Mouse (Mus musculus) neural tube, embryonic 15.5 days (tissue): ENCODE measurements around the gene Tuba3a. TPM values are rescaled to one million over a fixed set of nuclear protein-coding genes. Genes with fewer than 3 reads are reported as not detected.

ENCODE experiments used
- ATAC-seq: fragments of 200-750 bp; cut with Nextera tagmentation; 2 replicates; pipeline ENCODE4 v1.8.0; 2017; ENCODE audit warnings: mild to moderate bottlenecking, moderate TSS enrichment, moderate library complexity; ENCODE audit not compliant: low FRiP score
- H3K27ac ChIP-seq: fragments of 300-500 bp; sonication (generic); replicated peaks from 2 replicates; pipeline ENCODE4 v1.5.1; 2015; ENCODE audit warnings: mild to moderate bottlenecking, inconsistent platforms
- H3K27me3 ChIP-seq: fragments of 300-500 bp; sonication (generic); replicated peaks from 2 replicates; pipeline ENCODE4 v1.6.1; 2015; ENCODE audit warnings: inconsistent platforms
- H3K36me3 ChIP-seq: fragments of 300-500 bp; sonication (generic); 2 replicates; pipeline ENCODE4 v1.6.1; 2015; ENCODE audit warnings: inconsistent platforms
- H3K4me1 ChIP-seq: fragments of 300-500 bp; sonication (generic); 2 replicates; pipeline ENCODE4 v1.6.1; 2015; ENCODE audit warnings: inconsistent platforms
- H3K4me2 ChIP-seq: fragments of 300-500 bp; sonication (generic); 2 replicates; pipeline ENCODE4 v1.6.1; 2015; ENCODE audit warnings: inconsistent platforms, mild to moderate bottlenecking, moderate library complexity
- H3K4me3 ChIP-seq: fragments of 300-500 bp; sonication (generic); replicated peaks from 2 replicates; pipeline ENCODE4 v1.5.1; 2015; ENCODE audit warnings: mild to moderate bottlenecking, inconsistent platforms
- H3K9ac ChIP-seq: fragments of 300-500 bp; sonication (generic); replicated peaks from 2 replicates; pipeline ENCODE4 v1.6.1; 2015; ENCODE audit warnings: mild to moderate bottlenecking, inconsistent platforms
- H3K9me3 ChIP-seq: fragments of 300-500 bp; sonication (generic); replicated peaks from 2 replicates; pipeline ENCODE4 v1.6.1; 2016; ENCODE audit warnings: inconsistent platforms
- WGBS: fragments of 180-500 bp; shearing (Covaris S2); methylation state at CpG from one replicate; pipeline ENCODE4 v1.1.7; 2015; ENCODE audit warnings: mixed read lengths; 5-methylcytosine and 5-hydroxymethylcytosine counted together
- microRNA-seq: library from miRNA; unstranded; fragments of <30 nt; microRNA quantifications from one replicate; pipeline ENCODE4, GENCODE M21; 2017
- polyA plus RNA-seq: library from polyadenylated mRNA; unstranded; fragments of >200 nt; fragmentation: Nextera tagmentation; extraction: Ambion mirVana; gene quantifications from 2 replicates; pipeline ENCODE4 v1.2.1, GENCODE M21; 2015

Gene Tuba3a
- polyA plus RNA-seq, 1 experiment from 2014 or later: not detected

DNA sequence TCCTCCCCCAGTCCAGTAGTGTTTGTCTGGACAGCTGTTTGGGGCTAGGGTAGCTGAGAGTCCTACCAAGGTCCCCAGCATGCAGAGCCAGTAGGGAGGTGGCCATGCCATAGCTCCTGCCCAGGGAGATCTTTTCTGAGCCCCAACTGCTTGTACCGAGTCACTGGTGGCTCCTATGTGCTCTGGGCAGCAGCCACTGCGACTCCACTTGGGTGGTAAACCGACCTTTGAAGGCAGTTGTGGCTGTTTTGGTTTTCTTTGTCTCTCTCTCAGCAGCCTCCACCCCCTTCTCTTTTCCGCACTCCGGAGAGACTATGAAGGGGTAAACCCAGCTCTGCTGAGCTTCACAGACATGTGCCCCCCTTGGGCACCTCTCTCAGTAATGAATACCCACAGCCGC is 49.1 kb downstream of the Tuba3a start, which contains the start of gene Cd27:
TSS of gene Cd27 (minus strand) at position 229 of the 400 bp plus-strand sequence.
- ATAC-seq: no peak

GRCm38 (mm10) chr6:125236341-125236740 is 49.5 kb downstream of the Tuba3a start:
- no peak overlapping the region for H3K27ac ChIP-seq
- no peak for ATAC-seq
- H3K9me3 ChIP-seq: no peaks in the 10 kb centered on the region
- H3K36me3 ChIP-seq: no peaks in the 10 kb centered on the region
- no peak overlapping the region for H3K9ac ChIP-seq
- 48% methylated on average over 6 of the region's 6 CpGs for WGBS
- H3K4me2 ChIP-seq: no peak overlapping the region
- no peaks in the 10 kb centered on the region for H3K27me3 ChIP-seq
- H3K4me1 ChIP-seq: peaks cover 9% of the 10 kb centered on the region
- H3K4me3 ChIP-seq: no peak overlapping the region

More for the DNA sequence above, 49.1 kb downstream of the Tuba3a start, which contains the start of gene Cd27:
- no peak within 1 kb of the TSS for H3K9ac ChIP-seq
- no peaks in the 10 kb centered on the region for H3K9me3 ChIP-seq
- WGBS: 18% methylated on average over 6 of the region's 6 CpGs
- H3K36me3 ChIP-seq: no peaks in the 10 kb centered on the region
- peaks cover 4% of the 10 kb centered on the region for H3K4me1 ChIP-seq
- H3K4me2 ChIP-seq: no peak within 1 kb of the TSS
- no peaks in the 10 kb centered on the region for H3K27me3 ChIP-seq
- H3K27ac ChIP-seq: no peak within 1 kb of the TSS
- no peak within 1 kb of the TSS for H3K4me3 ChIP-seq

DNA sequence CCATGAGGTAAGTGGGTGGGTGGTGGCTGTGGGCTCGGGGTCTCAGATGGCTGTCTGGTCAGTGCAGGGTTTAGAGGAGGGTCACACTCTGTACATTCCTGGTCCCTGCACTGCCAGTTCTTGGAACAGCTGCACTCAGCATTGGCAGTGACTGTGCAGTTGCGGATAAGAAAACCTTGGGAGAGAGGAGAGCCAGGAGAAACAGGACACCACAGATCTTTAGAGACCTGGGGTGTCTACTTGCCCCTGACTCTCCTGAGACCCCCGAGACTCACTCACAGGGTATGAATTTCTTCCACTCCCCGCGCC is 51.4 kb downstream of the Tuba3a start:
- no peak for ATAC-seq
- H3K4me1 ChIP-seq: peaks cover 22% of the 10 kb centered on the region
- no peak overlapping the region for H3K4me3 ChIP-seq
- H3K9me3 ChIP-seq: no peaks in the 10 kb centered on the region
- no peak overlapping the region for H3K27ac ChIP-seq
- H3K36me3 ChIP-seq: no peaks in the 10 kb centered on the region
- WGBS: 87% methylated on average over 5 of the region's 5 CpGs
- H3K27me3 ChIP-seq: no peaks in the 10 kb centered on the region
- no peak overlapping the region for H3K4me2 ChIP-seq
- no peak overlapping the region for H3K9ac ChIP-seq

DNA sequence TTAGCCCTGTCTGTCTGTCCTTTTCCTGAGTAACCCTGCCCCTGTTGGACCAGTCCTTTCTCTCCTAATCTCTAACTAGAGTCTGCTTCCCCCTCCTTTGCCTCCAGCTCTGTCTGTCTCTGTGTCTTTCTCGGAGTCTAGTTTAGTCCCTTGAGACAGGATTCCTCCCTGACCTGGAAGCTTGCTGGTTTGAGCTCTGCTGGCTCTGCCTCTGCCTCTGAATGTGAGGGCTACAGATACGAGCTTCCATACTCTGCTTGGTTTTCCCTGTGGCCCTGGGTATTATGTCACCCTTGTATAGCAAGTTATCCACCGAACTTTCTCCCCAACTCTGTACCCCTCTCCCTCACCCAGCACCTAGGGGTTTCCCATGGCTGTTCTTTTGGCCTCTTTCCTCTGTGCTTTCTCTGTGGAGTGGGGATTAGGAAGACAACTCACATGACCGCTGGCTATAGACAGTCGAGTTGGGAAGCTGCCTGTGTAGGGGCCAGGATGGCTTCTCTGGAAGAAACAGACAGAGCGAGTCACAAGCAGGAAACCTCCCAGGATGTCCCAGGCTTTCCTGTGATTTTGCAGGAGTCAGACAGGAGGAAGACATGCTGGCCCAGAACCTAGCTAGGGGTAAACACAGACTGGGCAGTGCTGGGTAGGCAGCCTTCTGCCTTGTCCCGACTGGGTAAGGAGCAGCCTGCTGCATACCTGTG is 51.9 kb downstream of the Tuba3a start:
- WGBS: 69% methylated on average over 7 of the region's 7 CpGs
- H3K27me3 ChIP-seq: no peaks in the 10 kb centered on the region
- H3K4me1 ChIP-seq: peaks cover 22% of the 10 kb centered on the region
- no peak overlapping the region for H3K27ac ChIP-seq
- H3K36me3 ChIP-seq: no peaks in the 10 kb centered on the region
- no peak overlapping the region for H3K4me3 ChIP-seq
- H3K9me3 ChIP-seq: no peaks in the 10 kb centered on the region
- H3K9ac ChIP-seq: no peak overlapping the region
- no peak overlapping the region for H3K4me2 ChIP-seq
- ATAC-seq: no peak

- Histone ChIP-seq H3K36me3 (no peaks in the 10 kb centered on the region), H3K4me2 (no peak overlapping the region), H3K4me3 (no peak overlapping the region), H3K4me1 (peaks cover 22% of the 10 kb centered on the region), H3K27me3 (no peaks in the 10 kb centered on the region), H3K9ac (no peak overlapping the region), H3K27ac (no peak overlapping the region), H3K9me3 (no peaks in the 10 kb centered on the region)
- ATAC-seq: no peak
- WGBS: 77% methylated on average over 6 of the region's 6 CpGs
Measured at GRCm38 (mm10) chr6:125232516-125232915, 53.3 kb downstream of the Tuba3a start.

- Histone ChIP-seq H3K4me2 (peak overlapping the region; percentile 92), H3K9ac (peak overlapping the region; percentile 61), H3K4me3 (peak overlapping the region; percentile 45), H3K9me3 (no peaks in the 10 kb centered on the region), H3K4me1 (peaks cover 22% of the 10 kb centered on the region), H3K36me3 (no peaks in the 10 kb centered on the region), H3K27me3 (no peaks in the 10 kb centered on the region), H3K27ac (peak overlapping the region; percentile 81)
- ATAC-seq: peak; percentile 25; the same call in 1 of the 2 replicates
- 47% methylated on average over 4 of the region's 4 CpGs for whole genome bisulfite sequencing
Measured at GRCm38 (mm10) chr6:125232045-125232437, 53.8 kb downstream of the Tuba3a start.

GRCm38 (mm10) chr6:125231117-125232044 is 54.5 kb downstream of the Tuba3a start, which contains the start of gene Tapbpl:
Tapbpl (minus strand) TSS chr6:125231860.
- H3K27ac ChIP-seq: peak within 1 kb of the TSS; percentile 81
- no peaks in the 10 kb centered on the region for H3K27me3 ChIP-seq
- peak; percentile 82 for ATAC-seq
- H3K9me3 ChIP-seq: no peaks in the 10 kb centered on the region
- WGBS: 9% methylated on average over 16 of the region's 16 CpGs
- peak within 1 kb of the TSS; percentile 92 for H3K4me2 ChIP-seq
- H3K36me3 ChIP-seq: no peaks in the 10 kb centered on the region
- H3K4me1 ChIP-seq: peaks cover 22% of the 10 kb centered on the region
- H3K4me3 ChIP-seq: peak within 1 kb of the TSS; percentile 45
- peak within 1 kb of the TSS; percentile 61 for H3K9ac ChIP-seq

DNA sequence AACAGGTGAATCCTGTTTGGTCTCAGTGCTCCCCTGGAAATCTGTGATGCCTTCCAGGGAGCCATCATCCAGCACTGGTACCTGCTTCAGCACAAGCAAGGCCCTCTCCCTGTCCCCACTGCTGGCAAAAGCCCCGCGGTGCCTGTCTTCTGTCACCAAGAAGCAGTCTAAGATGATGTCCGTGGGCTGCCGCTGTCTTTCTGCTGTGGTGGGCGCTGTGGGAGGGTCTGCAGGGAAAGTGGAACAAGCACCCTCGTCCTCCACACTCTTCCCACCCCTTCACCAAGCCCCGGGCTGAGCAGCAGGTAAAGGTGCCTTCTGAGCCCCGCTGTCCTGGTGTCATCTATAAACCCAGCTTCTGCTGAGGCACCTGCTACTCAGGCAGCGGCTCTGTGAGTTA is 55.3 kb downstream of the Tuba3a start:
- Histone ChIP-seq H3K36me3 (no peaks in the 10 kb centered on the region), H3K9ac (no peak overlapping the region), H3K27me3 (no peaks in the 10 kb centered on the region), H3K4me3 (0 out of 2 replicates have a peak overlapping the region, but pooled peaks have one; percentile 45), H3K4me2 (peak overlapping the region; percentile 92), H3K4me1 (peaks cover 22% of the 10 kb centered on the region), H3K27ac (peak overlapping the region; percentile 63), H3K9me3 (no peaks in the 10 kb centered on the region)
- ATAC-seq: 0 out of 2 replicates have a peak, but pooled peaks have one; percentile 8
- WGBS: 67% methylated on average over 9 of the region's 9 CpGs

Small RNA genes lying within 50 kb of the gene (microRNA-seq; reads per million reads assigned to microRNA genes)
- not detected for gene Mir8113

Other genes starting within 250 kb of the Tuba3a start
- 129 and 133 TPM in 2 replicates for gene Ing4, start 246.3 kb downstream of the Tuba3a start, polyA plus RNA-seq
- 17.3 and 21.5 TPM in 2 replicates for gene Acrbp, start 236.4 kb downstream of the Tuba3a start, polyA plus RNA-seq
- 1.0 and 1.2 TPM in 2 replicates for gene Lpar5, start 218.1 kb downstream of the Tuba3a start, polyA plus RNA-seq
- 87.5 and 93.9 TPM in 2 replicates for gene Chd4, start 190.1 kb downstream of the Tuba3a start, polyA plus RNA-seq
- gene Nop2, start 154.1 kb downstream of the Tuba3a start, polyA plus RNA-seq: 47.8 and 58.0 TPM in 2 replicates
- 20.1 and 24.6 TPM in 2 replicates for gene Iffo1, start 140.8 kb downstream of the Tuba3a start, polyA plus RNA-seq
- gene Gapdh, start 119.6 kb downstream of the Tuba3a start, polyA plus RNA-seq: 1,563 and 1,690 TPM in 2 replicates
- 38.2 and 56.6 TPM in 2 replicates for gene Ncapd2, start 94.3 kb downstream of the Tuba3a start, polyA plus RNA-seq
- 156 and 167 TPM in 2 replicates for gene Mrpl51, start 94.2 kb downstream of the Tuba3a start, polyA plus RNA-seq
- gene Vamp1, start 70.5 kb downstream of the Tuba3a start, polyA plus RNA-seq: 53.8 and 57.4 TPM in 2 replicates
- gene Tapbpl, start 54.2 kb downstream of the Tuba3a start, polyA plus RNA-seq: 7.1 and 11.9 TPM in 2 replicates
- 2.0 and 12.9 TPM in 2 replicates for gene Cd27, start 49.0 kb downstream of the Tuba3a start, polyA plus RNA-seq
- 19.5 and 28.1 TPM in 2 replicates for gene Ltbr, start 27.8 kb upstream of the Tuba3a start, polyA plus RNA-seq
- 0.44 and 2.6 TPM in 2 replicates for gene Scnn1a, start 34.6 kb upstream of the Tuba3a start, polyA plus RNA-seq
- 13.6 and 28.4 TPM in 2 replicates for gene Tnfrsf1a, start 63.3 kb upstream of the Tuba3a start, polyA plus RNA-seq
- 0.23 and 0.70 TPM in 2 replicates for gene Plekhg6, start 94.8 kb upstream of the Tuba3a start, polyA plus RNA-seq
- gene Cd9, start 208.7 kb upstream of the Tuba3a start, polyA plus RNA-seq: 112 and 130 TPM in 2 replicates